Mouse (Mus musculus): ENCODE results near the gene Phf19. TPM values are rescaled to one million over a fixed set of nuclear protein-coding genes. Genes with fewer than 3 reads are reported as not detected.

Gene Phf19
- 0.53 and 0.58 TPM in 2 replicates for polyA plus RNA-seq (2012; rRNA removed)

GRCm38 (mm10) chr2:34913218-34914068 lies at the start of gene Phf19:
Gene Phf19, minus strand, starts transcription at chr2:34914026.

GRCm38 (mm10) chr2:34961481-34962036 lies 47.7 kb upstream of the Phf19 start, which contains the start of gene Traf1:
Gene Traf1, minus strand, starts transcription at chr2:34961772.

DNA sequence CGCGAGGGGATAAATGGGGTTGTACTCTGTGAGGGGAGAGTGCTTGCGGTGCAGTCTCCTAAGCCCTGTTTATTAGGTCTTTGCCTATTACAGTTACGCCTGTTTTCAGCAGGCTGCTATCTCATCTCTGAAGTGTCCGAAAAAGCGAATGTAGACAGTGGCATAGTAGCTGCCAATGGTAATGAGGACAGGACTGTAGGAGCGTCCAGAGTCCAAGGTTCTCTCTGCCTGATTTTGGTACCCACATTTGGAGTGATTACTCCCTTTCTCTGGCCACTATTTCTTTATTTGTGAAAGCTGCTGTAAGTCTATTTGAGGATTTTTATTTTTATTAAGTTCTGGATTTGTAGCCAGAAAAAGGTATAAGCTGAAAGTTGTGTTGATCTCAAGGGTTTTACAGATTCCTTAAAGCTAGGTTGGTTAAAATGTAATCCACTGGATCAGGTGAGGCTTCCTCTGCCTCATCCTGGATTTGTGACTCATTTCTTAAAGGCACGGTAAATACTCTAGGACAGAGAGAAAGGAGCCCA lies 38.9 kb downstream of the Phf19 start, which contains the start of gene Psmd5:
Psmd5 (minus strand) TSS at position 153 of the 530 bp plus-strand sequence.

DNA sequence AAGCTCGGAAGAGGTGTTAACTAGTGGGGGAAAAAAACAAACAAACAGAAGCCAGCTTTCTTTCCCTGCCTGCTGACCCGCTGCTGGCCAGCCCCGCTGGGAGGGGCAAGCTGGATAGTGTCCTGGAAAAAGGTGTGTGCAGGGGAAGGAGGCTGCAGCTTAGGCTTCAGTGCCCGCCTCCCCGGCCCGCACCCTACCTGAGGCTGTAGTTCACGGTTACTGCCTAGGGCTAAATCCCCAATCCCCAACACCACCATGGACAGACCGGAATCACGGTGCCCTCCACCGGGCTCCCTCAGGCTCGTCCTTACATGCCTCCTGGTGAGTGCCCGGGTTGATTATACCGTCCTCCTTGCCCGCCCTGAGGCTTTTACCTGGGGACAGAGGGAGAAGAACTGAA lies 39.6 kb downstream of the Phf19 start, which contains the start of gene Cutal:
Cutal (plus strand) TSS at position 126 of the 400 bp plus-strand sequence.

Other genes starting within 250 kb of the Phf19 start
- 4.2 and 4.5 TPM in 2 replicates for gene Gapvd1, start 158.8 kb downstream of the Phf19 start, polyA plus RNA-seq (2012; rRNA removed)
- 387 and 439 TPM in 2 replicates for gene Hspa5, start 142.1 kb downstream of the Phf19 start, polyA plus RNA-seq (2012; rRNA removed)
- gene Rabepk, start 114.1 kb downstream of the Phf19 start, polyA plus RNA-seq (2012; rRNA removed), result 12.7 and 16.2 TPM in 2 replicates
- gene Fbxw2, start 87.7 kb downstream of the Phf19 start, polyA plus RNA-seq (2012; rRNA removed), result 10.6 and 11.7 TPM in 2 replicates
- gene Gm34653, start 81.0 kb downstream of the Phf19 start, polyA plus RNA-seq (2012; rRNA removed), result not detected in 2 replicates
- 6.6 and 10.9 TPM in 2 replicates for gene Cutal, start 39.6 kb downstream of the Phf19 start, polyA plus RNA-seq (2012; rRNA removed)
- gene Psmd5, start 39.1 kb downstream of the Phf19 start, polyA plus RNA-seq (2012; rRNA removed), result 2.6 and 2.7 TPM in 2 replicates
- gene Traf1, start 47.7 kb upstream of the Phf19 start, polyA plus RNA-seq (2012; rRNA removed), result 1.3 and 1.6 TPM in 2 replicates
- not detected in 2 replicates for gene Hc, start 147.4 kb upstream of the Phf19 start, polyA plus RNA-seq (2012; rRNA removed)
- 0.13 TPM in 1 of 2 replicates, not detected in the other for gene AI182371, start 187.5 kb upstream of the Phf19 start, polyA plus RNA-seq (2012; rRNA removed)
- 1.9 and 3.3 TPM in 2 replicates for gene Cntrl, start 195.5 kb upstream of the Phf19 start, polyA plus RNA-seq (2012; rRNA removed)